Mouse (Mus musculus): Measurements from ENCODE around the gene Nodal.

DNA sequence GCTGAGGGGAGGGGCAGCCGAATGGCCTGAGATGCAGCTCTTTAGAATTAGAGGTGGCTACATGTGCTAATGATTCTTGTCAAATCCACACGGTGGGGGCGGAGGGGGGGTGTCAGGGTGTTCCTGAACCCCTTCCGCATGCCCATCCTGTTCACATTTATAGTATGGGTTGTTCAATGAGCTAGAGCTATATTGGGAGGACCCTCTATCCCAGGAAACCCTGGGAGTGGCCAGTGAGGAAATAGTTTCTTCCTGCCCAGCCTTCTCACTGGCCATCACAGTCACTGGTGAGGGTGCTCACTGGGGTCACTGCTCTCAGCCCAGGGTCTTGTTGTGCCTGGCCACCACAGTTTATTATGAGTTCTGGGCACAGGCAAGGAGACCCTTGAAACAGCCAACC is 2.2 kb downstream of the Nodal start:
- no peak for TF ChIP-seq CTCF (IDR thresholded peaks at IDR 0.05; ENCODE audit: borderline replicate concordance, insufficient read depth, low read length)
- TF ChIP-seq POLR2A (IDR thresholded peaks at IDR 0.05; ENCODE audit: low read depth, low read length): no peak

All from embryonic fibroblast, embryonic 13.5 days (primary cell).